Mouse (Mus musculus) kidney, postnatal 14 days (tissue): ENCODE results near the gene 1700025G04Rik.
A peak's percentile ranks its signal among the peaks of the same experiment; 100 is the strongest.

ENCODE experiments used
- DNase-seq: peaks from one replicate; pipeline ENCODE4 v3.0.0; 2022; ENCODE audit warnings: mixed read lengths

The 1700025G04Rik gene

GRCm38 (mm10) chr1:152028718-152029117 lies 61.2 kb downstream of the 1700025G04Rik start:
- no peak for DNase-seq

- DNase-seq: no peak
Measured at GRCm38 (mm10) chr1:152026762-152027161, 63.2 kb downstream of the 1700025G04Rik start.

GRCm38 (mm10) chr1:152025308-152025707 lies 64.6 kb downstream of the 1700025G04Rik start:
- DNase-seq: no peak

GRCm38 (mm10) chr1:152024019-152024787 lies 65.7 kb downstream of the 1700025G04Rik start:
- no peak for DNase-seq

- DNase-seq: no peak
Measured at GRCm38 (mm10) chr1:152020812-152021211, 69.1 kb downstream of the 1700025G04Rik start.

GRCm38 (mm10) chr1:152020070-152020469 lies 69.9 kb downstream of the 1700025G04Rik start:
- no peak for DNase-seq

- DNase-seq: peak; percentile 58
Measured at GRCm38 (mm10) chr1:152019196-152019595, 70.7 kb downstream of the 1700025G04Rik start.

GRCm38 (mm10) chr1:152018322-152018721 lies 71.6 kb downstream of the 1700025G04Rik start:
- no peak for DNase-seq

GRCm38 (mm10) chr1:152016663-152017062 lies 73.3 kb downstream of the 1700025G04Rik start:
- no peak for DNase-seq

GRCm38 (mm10) chr1:152015555-152016125 lies 74.3 kb downstream of the 1700025G04Rik start:
- no peak for DNase-seq

GRCm38 (mm10) chr1:152011741-152012140 lies 78.2 kb downstream of the 1700025G04Rik start:
- DNase-seq: no peak

GRCm38 (mm10) chr1:152010251-152010980 lies 79.5 kb downstream of the 1700025G04Rik start:
- no peak for DNase-seq

- DNase-seq: peak; percentile 43
Measured at GRCm38 (mm10) chr1:152008473-152008991, 81.4 kb downstream of the 1700025G04Rik start.

- no peak for DNase-seq
Measured at GRCm38 (mm10) chr1:152006529-152006928, 83.4 kb downstream of the 1700025G04Rik start.

- no peak for DNase-seq
Measured at GRCm38 (mm10) chr1:152004509-152004908, 85.4 kb downstream of the 1700025G04Rik start.

GRCm38 (mm10) chr1:152000461-152000860 lies 89.5 kb downstream of the 1700025G04Rik start:
- DNase-seq: no peak

- DNase-seq: no peak
Measured at GRCm38 (mm10) chr1:151999424-151999842, 90.5 kb downstream of the 1700025G04Rik start.

GRCm38 (mm10) chr1:151998721-151999206 lies 91.2 kb downstream of the 1700025G04Rik start:
- DNase-seq: no peak

- no peak for DNase-seq
Measured at GRCm38 (mm10) chr1:151997591-151997990, 92.3 kb downstream of the 1700025G04Rik start.

GRCm38 (mm10) chr1:151995948-151996697 lies 93.8 kb downstream of the 1700025G04Rik start:
- no peak for DNase-seq

- no peak for DNase-seq
Measured at GRCm38 (mm10) chr1:151994271-151994670, 95.7 kb downstream of the 1700025G04Rik start.

GRCm38 (mm10) chr1:151991505-151991904 lies 98.4 kb downstream of the 1700025G04Rik start:
- DNase-seq: no peak
